Comparison of ENCODE assay signal across 24 mouse cellular contexts in genomic region chr19:31759855-31760254, GRCm38 (mm10).
"Had no signal": no experiment of that assay in that cellular context is flagged by ENCODE, and none has a peak within 500 bp of the region (broad histone marks: within the 10 kb centered on the region; RNA-seq: fewer than 3 reads in every experiment).

No protein-coding gene starts in this region.

- H3K27me3 ChIP-seq: heart, embryonic 15.5 days had no signal

- DNase-seq: forebrain, postnatal 0 days; gastrocnemius, postnatal 14 days; gastrocnemius, postnatal 36 days; heart, adult 18-20 months; heart, postnatal 10 days; kidney, adult 11 months; kidney, adult 2 months; kidney, adult 9 months; kidney, postnatal 14 days; kidney, postnatal 36 days; layer of hippocampus, adult 9-11 months; layer of hippocampus, postnatal 36 days; left cerebral cortex, postnatal 4 days had no signal

- H3K9me3 ChIP-seq: heart, embryonic 15.5 days; hindbrain, embryonic 13.5 days; hindbrain, embryonic 15.5 days; kidney, embryonic 15.5 days; limb, embryonic 13.5 days; limb, embryonic 15.5 days; liver, embryonic 12.5 days had no signal

- H3K4me3 ChIP-seq: heart, embryonic 15.5 days; hindbrain, embryonic 13.5 days; hindbrain, embryonic 15.5 days; kidney, embryonic 15.5 days; limb, embryonic 13.5 days; limb, embryonic 15.5 days; liver, embryonic 12.5 days had no signal

- H3K36me3 ChIP-seq: heart, embryonic 15.5 days; hindbrain, embryonic 13.5 days; hindbrain, embryonic 15.5 days; kidney, embryonic 15.5 days; limb, embryonic 13.5 days; limb, embryonic 15.5 days; liver, embryonic 12.5 days had no signal

- ATAC-seq: forebrain, postnatal 0 days; hindbrain, postnatal 0 days; intestine, embryonic 16.5 days; liver, embryonic 12.5 days had no signal

- H3K27ac ChIP-seq: hindbrain, embryonic 13.5 days; hindbrain, embryonic 15.5 days; hindbrain, postnatal 0 days; kidney, embryonic 15.5 days; kidney, postnatal 0 days; limb, embryonic 13.5 days; limb, embryonic 15.5 days; liver, embryonic 12.5 days; liver, embryonic 14.5 days had no signal

- H3K9ac ChIP-seq: forebrain, postnatal 0 days; heart, embryonic 15.5 days; hindbrain, embryonic 13.5 days; hindbrain, embryonic 15.5 days; kidney, embryonic 15.5 days; limb, embryonic 13.5 days; limb, embryonic 15.5 days; liver, embryonic 12.5 days; liver, embryonic 14.5 days had no signal

- H3K4me2 ChIP-seq: heart, embryonic 15.5 days; hindbrain, embryonic 13.5 days; hindbrain, embryonic 15.5 days; kidney, embryonic 15.5 days; limb, embryonic 13.5 days; limb, embryonic 15.5 days; liver, embryonic 12.5 days had no signal
